Mouse (Mus musculus): ENCODE data around the gene Arhgap15. TPM values are rescaled to one million over a fixed set of nuclear protein-coding genes. Genes with fewer than 3 reads are reported as not detected.

The Arhgap15 gene
- total and polyA plus RNA-seq, 3 experiments: 16.6 to 40.3 (median 19.8) TPM

GRCm38 (mm10) chr2:44166716-44167115, 418.1 kb downstream of the Arhgap15 start:
- Histone ChIP-seq H3K4me3 (replicated peaks in 1 of 3; ENCODE audit: low read depth in 2 of 3, low read length in 2 of 3, poor library complexity in 1 of 3) (no peak overlapping the region), H3K27ac (ENCODE audit: insufficient read depth, low read depth) (no peak overlapping the region), H3K9me3 (replicated peaks; ENCODE audit: low read length) (no peaks in the 10 kb centered on the region), H3K4me1 (ENCODE audit: control insufficient read depth in 1 of 2, insufficient read depth in 2 of 2) (no peaks in the 10 kb centered on the region), H3K79me2 (replicated peaks; ENCODE audit: control insufficient read depth, extremely low read depth, insufficient read depth, poor library complexity, severe bottlenecking) (no peaks in the 10 kb centered on the region), H3K9ac (ENCODE audit: insufficient read depth, low read depth) (no peak overlapping the region), H3K27me3 (replicated peaks) (no peaks in the 10 kb centered on the region), H3K36me3 (replicated peaks in 1 of 2; ENCODE audit: control insufficient read depth in 1 of 2, insufficient read depth in 1 of 2, low read length in 1 of 2) (no peaks in the 10 kb centered on the region), H3K4me2 (ENCODE audit: insufficient read depth, low read depth, poor library complexity, severe bottlenecking) (no peak overlapping the region)
- in situ Hi-C loops (cut with MboI; ENCODE audit: low pct_ligation_motif_present, low pct_unique_long_range_greater_than_20kb, low sequenced_read_pairs) (no loop called here), dilution Hi-C loops (cut with MboI; ENCODE audit: extremely low pct_ligation_motif_present, extremely low pct_unique_long_range_greater_than_20kb, low sequenced_read_pairs) (no loop called here)
- TF ChIP-seq EP300 (IDR thresholded peaks at IDR 0.05; ENCODE audit: low read length) (no peak), POLR2A (IDR thresholded peaks at IDR 0.05; ENCODE audit: low read depth, low read length) (no peak), ZKSCAN1 (IDR thresholded peaks at IDR 0.05; ENCODE audit: borderline replicate concordance, low read depth, low read length) (no peak), NRF1 (IDR thresholded peaks at IDR 0.05; ENCODE audit: low read depth, low read length) (no peak), CHD2 (IDR thresholded peaks at IDR 0.05; ENCODE audit: low read length) (no peak), E2F4 (IDR thresholded peaks at IDR 0.05; ENCODE audit: insufficient replicate concordance, low read depth, low read length) (no peak), ZMIZ1 (IDR thresholded peaks at IDR 0.05; ENCODE audit: low read depth, low read length) (no peak), ELF1 (IDR thresholded peaks at IDR 0.05; ENCODE audit: low read depth, low read length) (no peak), POLR2AphosphoS2 (IDR thresholded peaks at IDR 0.05; ENCODE audit: low read depth, low read length) (no peak)
- DNase-seq (ENCODE audit: extremely low read depth): no peak

GRCm38 (mm10) chr2:44184476-44184875, 435.9 kb downstream of the Arhgap15 start:
- H3K4me1 ChIP-seq (ENCODE audit: control insufficient read depth in 1 of 2, insufficient read depth in 2 of 2): no peaks in the 10 kb centered on the region
- in situ Hi-C loops (cut with MboI; ENCODE audit: low pct_ligation_motif_present, low pct_unique_long_range_greater_than_20kb, low sequenced_read_pairs): no loop called here
- DNase-seq (ENCODE audit: extremely low read depth): no peak
- no peaks in the 10 kb centered on the region for H3K79me2 ChIP-seq (replicated peaks; ENCODE audit: control insufficient read depth, extremely low read depth, insufficient read depth, poor library complexity, severe bottlenecking)
- H3K4me2 ChIP-seq (ENCODE audit: insufficient read depth, low read depth, poor library complexity, severe bottlenecking): no peak overlapping the region
- H3K9me3 ChIP-seq (replicated peaks; ENCODE audit: low read length): no peaks in the 10 kb centered on the region
- H3K27me3 ChIP-seq (replicated peaks): no peaks in the 10 kb centered on the region
- H3K27ac ChIP-seq (ENCODE audit: insufficient read depth, low read depth): no peak overlapping the region
- dilution Hi-C loops (cut with MboI; ENCODE audit: extremely low pct_ligation_motif_present, extremely low pct_unique_long_range_greater_than_20kb, low sequenced_read_pairs): no loop called here
- H3K4me3 ChIP-seq (replicated peaks in 1 of 3; ENCODE audit: low read depth in 2 of 3, low read length in 2 of 3, poor library complexity in 1 of 3): no peak overlapping the region
- H3K9ac ChIP-seq (ENCODE audit: insufficient read depth, low read depth): no peak overlapping the region
- TF ChIP-seq KAT2A (IDR thresholded peaks at IDR 0.05; ENCODE audit: insufficient replicate concordance, low read length) (no peak), JUN (IDR thresholded peaks at IDR 0.05; ENCODE audit: insufficient read depth, low read depth, low read length) (no peak), ZNF384 (IDR thresholded peaks at IDR 0.05; ENCODE audit: low read depth, low read length) (no peak), NRF1 (IDR thresholded peaks at IDR 0.05; ENCODE audit: low read depth, low read length) (no peak), CTCF (conservative IDR thresholded peaks at IDR 0.05 in 1 of 2, IDR thresholded peaks at IDR 0.05 in 1 of 2; ENCODE audit: low read depth in 2 of 2, low read length in 2 of 2) (no peak), MAZ (IDR thresholded peaks at IDR 0.05; ENCODE audit: low read depth, low read length) (no peak), TBP (conservative IDR thresholded peaks at IDR 0.05; ENCODE audit: low read depth, low read length) (no peak)
- H3K36me3 ChIP-seq (replicated peaks in 1 of 2; ENCODE audit: control insufficient read depth in 1 of 2, insufficient read depth in 1 of 2, low read length in 1 of 2): peaks cover 0 to 4% of the 10 kb centered on the region in 2 experiments

GRCm38 (mm10) chr2:44190749-44191148, 442.1 kb downstream of the Arhgap15 start:
- no peaks in the 10 kb centered on the region for H3K27me3 ChIP-seq (replicated peaks)
- no peaks in the 10 kb centered on the region for H3K79me2 ChIP-seq (replicated peaks; ENCODE audit: control insufficient read depth, extremely low read depth, insufficient read depth, poor library complexity, severe bottlenecking)
- H3K4me2 ChIP-seq (ENCODE audit: insufficient read depth, low read depth, poor library complexity, severe bottlenecking): no peak overlapping the region
- dilution Hi-C loops (cut with MboI; ENCODE audit: extremely low pct_ligation_motif_present, extremely low pct_unique_long_range_greater_than_20kb, low sequenced_read_pairs) (no loop called here), in situ Hi-C loops (cut with MboI; ENCODE audit: low pct_ligation_motif_present, low pct_unique_long_range_greater_than_20kb, low sequenced_read_pairs) (no loop called here)
- no peak for DNase-seq (ENCODE audit: extremely low read depth)
- H3K27ac ChIP-seq (ENCODE audit: insufficient read depth, low read depth): no peak overlapping the region
- no peaks in the 10 kb centered on the region for H3K9me3 ChIP-seq (replicated peaks; ENCODE audit: low read length)
- peaks cover 0 to 7% of the 10 kb centered on the region in 2 experiments; a peak in 1 of 4 replicates for H3K4me1 ChIP-seq (ENCODE audit: control insufficient read depth in 1 of 2, insufficient read depth in 2 of 2)
- H3K4me3 ChIP-seq (replicated peaks in 1 of 3; ENCODE audit: low read depth in 2 of 3, low read length in 2 of 3, poor library complexity in 1 of 3): no peak overlapping the region
- no peak for TF ChIP-seq JUND (conservative IDR thresholded peaks at IDR 0.05; ENCODE audit: low read depth, low read length)
- no peak for TF ChIP-seq EP300 (IDR thresholded peaks at IDR 0.05; ENCODE audit: low read length)
- no peak for TF ChIP-seq ZC3H11A (IDR thresholded peaks at IDR 0.05; ENCODE audit: low read depth, low read length)
- no peak for TF ChIP-seq HCFC1 (IDR thresholded peaks at IDR 0.05; ENCODE audit: low read depth, low read length)
- TF ChIP-seq ZMIZ1 (IDR thresholded peaks at IDR 0.05; ENCODE audit: low read depth, low read length): no peak
- TF ChIP-seq KAT2A (IDR thresholded peaks at IDR 0.05; ENCODE audit: insufficient replicate concordance, low read length): no peak
- TF ChIP-seq BHLHE40 (IDR thresholded peaks at IDR 0.05; ENCODE audit: low read depth, low read length): no peak
- TF ChIP-seq MXI1 (IDR thresholded peaks at IDR 0.05; ENCODE audit: low read depth, low read length): no peak
- no peak for TF ChIP-seq IRF4 (IDR thresholded peaks at IDR 0.05; ENCODE audit: low read depth, low read length)
- TF ChIP-seq MAZ (IDR thresholded peaks at IDR 0.05; ENCODE audit: low read depth, low read length): no peak
- no peak for TF ChIP-seq SMC3 (IDR thresholded peaks at IDR 0.05; ENCODE audit: low read depth, low read length)
- no peak for TF ChIP-seq CTCF (conservative IDR thresholded peaks at IDR 0.05 in 1 of 2, IDR thresholded peaks at IDR 0.05 in 1 of 2; ENCODE audit: low read depth in 2 of 2, low read length in 2 of 2)
- TF ChIP-seq TBP (conservative IDR thresholded peaks at IDR 0.05; ENCODE audit: low read depth, low read length): no peak
- no peak for TF ChIP-seq SIN3A (IDR thresholded peaks at IDR 0.05; ENCODE audit: low read length)
- TF ChIP-seq USF2 (conservative IDR thresholded peaks at IDR 0.05; ENCODE audit: low read depth, low read length): no peak
- no peak for TF ChIP-seq JUN (IDR thresholded peaks at IDR 0.05; ENCODE audit: insufficient read depth, low read depth, low read length)
- no peak for TF ChIP-seq MEF2A (IDR thresholded peaks at IDR 0.05; ENCODE audit: borderline replicate concordance, low read depth, low read length)
- H3K36me3 ChIP-seq (replicated peaks in 1 of 2; ENCODE audit: control insufficient read depth in 1 of 2, insufficient read depth in 1 of 2, low read length in 1 of 2): no peaks in the 10 kb centered on the region
- H3K9ac ChIP-seq (ENCODE audit: insufficient read depth, low read depth): no peak overlapping the region

All from CH12.LX (cell line).